Mouse (Mus musculus) left cerebral cortex, postnatal 36 days (tissue): ENCODE data around the gene Fbxo2. TPM values are rescaled to one million over a fixed set of nuclear protein-coding genes. Genes with fewer than 3 reads are reported as not detected.
A peak's percentile ranks its signal among the peaks of the same experiment; 100 is the strongest.
"Not testable (repeated sequence)": the region's sequence is repeated elsewhere in the genome, so short reads cannot be mapped to it uniquely, and the experiment has no call there.

Source experiments
- DNase-seq, 2 experiments: peaks; one replicate each; pipeline ENCODE4 v3.0.0; 2021 to 2022; ENCODE audit warnings: low spot score in 2 of 2, mixed read lengths in 1 of 2
- intact Hi-C: fragments of 180-260 bp; cut with DNase I; formaldehyde crosslinking; loops from one replicate; pipeline ENCODE4 v1.15.1; 2025
- total RNA-seq, 2 experiments: library from RNA; stranded (reverse); gene quantifications; 2 replicates each; pipeline ENCODE4 v1.2.3; 2021

The Fbxo2 gene
- total RNA-seq, 2 experiments from 2014 or later: 96.6 to 113 TPM

DNA sequence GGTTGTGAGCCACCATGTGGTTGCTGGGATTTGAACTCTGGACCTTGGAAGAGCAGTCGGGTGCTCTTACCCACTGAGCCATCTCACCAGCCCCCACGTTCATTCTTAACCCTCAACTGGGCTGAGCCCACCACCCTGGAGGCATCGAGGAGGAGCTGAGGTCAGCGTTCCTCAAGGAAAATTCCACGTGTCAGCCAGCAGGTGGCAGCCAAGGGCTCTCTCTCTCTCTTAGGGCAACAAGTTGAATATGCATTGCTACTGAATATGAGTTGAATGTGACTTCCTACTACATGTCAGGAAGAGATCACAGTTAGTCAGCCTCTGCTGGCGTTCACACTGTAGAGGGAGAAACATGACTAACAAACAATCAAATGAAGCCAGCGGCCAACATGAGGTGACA, 7.9 kb downstream of the Fbxo2 start:
- no peak for DNase-seq
- intact Hi-C loops: no loop called here

DNA sequence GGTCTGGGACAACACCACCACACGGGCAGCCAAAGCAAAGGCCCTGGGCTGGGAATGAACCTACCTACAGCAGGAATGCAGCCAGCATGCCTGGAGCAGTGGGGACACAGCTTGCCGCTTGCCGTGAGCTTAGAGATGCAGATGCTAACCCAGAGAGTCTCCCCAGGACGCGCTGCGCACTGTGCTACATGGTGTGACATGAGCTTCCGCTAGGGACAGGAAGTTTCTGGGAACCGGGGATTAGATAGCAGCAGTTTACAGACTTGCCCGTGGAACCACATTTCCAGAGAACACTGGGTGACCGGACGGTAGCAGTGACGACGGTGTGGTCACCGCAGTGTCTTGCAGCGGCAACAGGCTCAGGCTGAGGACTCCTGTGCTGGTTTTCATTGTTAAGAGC, 9.2 kb downstream of the Fbxo2 start:
- intact Hi-C loops: no loop called here
- no peak for DNase-seq

DNA sequence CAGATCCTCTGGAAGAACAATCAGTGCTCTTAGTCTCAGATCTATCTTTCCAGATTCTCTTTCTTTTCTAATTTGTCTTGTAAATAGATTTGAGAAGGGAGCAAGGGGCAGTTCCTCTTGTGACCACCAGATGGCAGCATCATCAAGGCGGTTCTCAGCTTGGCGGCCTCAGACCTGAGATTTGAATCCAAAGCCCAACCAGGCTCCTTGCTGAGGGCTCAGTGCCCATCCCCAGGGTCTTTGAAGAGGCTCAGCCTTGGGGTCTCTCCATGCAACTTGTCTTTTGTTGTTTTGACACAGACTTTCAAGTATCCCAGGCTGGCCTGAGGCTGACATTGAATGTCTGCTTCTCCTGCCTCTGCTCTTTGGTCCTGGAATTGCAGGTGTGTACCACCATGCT, 10.4 kb downstream of the Fbxo2 start:
- peak; percentile 49 to 57 for DNase-seq
- intact Hi-C loops: loop anchor here (2.0 to 5.0 kb wide), 2 partner anchors 46 to 258 kb away; no protein-coding TSS in a partner anchor

DNA sequence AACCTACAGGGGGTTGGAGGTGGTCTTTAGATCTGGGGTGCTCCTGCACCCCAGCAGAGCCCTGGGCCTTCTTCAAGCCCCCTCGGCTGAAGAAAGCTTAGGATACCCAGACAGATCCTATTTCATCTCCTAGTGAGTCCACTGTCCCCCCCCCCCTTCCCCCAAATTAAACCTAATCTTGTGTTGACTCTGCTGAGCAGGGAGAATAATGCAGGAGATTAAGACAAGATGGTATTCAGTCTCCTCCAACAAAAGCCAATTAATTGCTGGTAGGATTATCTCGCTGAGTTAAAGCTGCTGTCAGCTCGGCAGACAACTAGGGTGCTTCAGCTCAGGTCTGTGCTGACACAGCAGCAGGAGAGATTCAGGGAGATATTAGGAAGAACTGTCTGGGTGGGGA, 10.8 kb downstream of the Fbxo2 start:
- intact Hi-C loops: loop anchor here (2.0 to 5.0 kb wide), 2 partner anchors 46 to 258 kb away; no protein-coding TSS in a partner anchor
- DNase-seq: no peak

DNA sequence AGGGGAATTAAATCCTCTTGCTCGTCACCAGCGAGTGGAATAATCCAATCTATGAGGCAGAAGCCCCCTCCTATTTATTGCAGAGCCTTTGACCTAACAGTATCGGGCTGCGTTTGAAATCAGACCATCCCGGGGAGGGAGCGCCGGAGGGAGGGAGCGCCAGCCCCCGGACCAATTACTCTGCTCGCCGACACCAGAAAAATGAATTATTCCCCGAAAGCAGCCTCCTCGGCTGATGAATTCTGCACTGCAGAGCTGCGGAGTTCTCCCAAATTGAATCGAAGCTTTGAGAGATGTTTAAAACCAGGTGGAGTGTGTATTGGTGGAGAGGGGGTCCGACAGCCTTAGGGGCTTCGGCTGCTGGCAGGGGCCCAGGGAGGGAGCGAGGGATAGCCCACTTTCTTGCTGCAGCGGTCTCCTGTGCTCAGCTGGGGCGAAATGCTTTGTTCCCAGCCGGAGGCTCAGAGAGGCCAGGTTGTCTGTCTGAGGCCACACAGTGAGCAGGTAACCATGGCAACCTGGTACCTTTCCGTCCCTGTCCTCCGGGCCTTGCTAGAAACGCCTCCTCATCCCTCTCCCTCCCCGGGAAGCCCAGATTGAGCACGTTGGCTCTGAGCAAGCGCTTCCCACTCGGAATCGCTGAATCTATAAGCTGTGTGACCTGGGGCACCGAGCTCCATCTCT, 13.5 kb downstream of the Fbxo2 start:
- peak; percentile 61 to 77 for DNase-seq
- intact Hi-C loops: loop anchor here (2.0 to 5.0 kb wide), 2 partner anchors 43 to 113 kb away; partner anchors contain the start of gene Disp3

DNA sequence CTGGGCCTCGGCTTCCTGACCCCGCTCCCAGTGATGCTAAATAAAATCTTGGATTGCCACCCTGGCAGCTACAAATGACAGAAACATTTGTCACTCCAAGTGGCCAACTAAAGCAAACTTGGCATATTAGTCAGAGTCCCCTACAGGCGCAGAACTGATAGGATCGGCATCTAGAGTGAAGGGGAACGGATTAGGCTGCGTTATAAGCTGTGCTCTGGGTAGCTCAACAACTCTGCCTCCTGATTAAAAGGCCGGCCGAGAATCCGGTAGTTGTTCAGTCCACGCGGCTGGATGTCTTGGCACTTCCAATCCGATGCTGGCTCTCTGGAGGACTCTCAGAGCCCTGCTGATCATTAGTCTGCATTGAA, 14.1 kb downstream of the Fbxo2 start:
- no peak for DNase-seq
- intact Hi-C loops: loop anchor here (2.0 to 5.0 kb wide), 2 partner anchors 43 to 112 kb away; partner anchors contain the start of gene Disp3

DNA sequence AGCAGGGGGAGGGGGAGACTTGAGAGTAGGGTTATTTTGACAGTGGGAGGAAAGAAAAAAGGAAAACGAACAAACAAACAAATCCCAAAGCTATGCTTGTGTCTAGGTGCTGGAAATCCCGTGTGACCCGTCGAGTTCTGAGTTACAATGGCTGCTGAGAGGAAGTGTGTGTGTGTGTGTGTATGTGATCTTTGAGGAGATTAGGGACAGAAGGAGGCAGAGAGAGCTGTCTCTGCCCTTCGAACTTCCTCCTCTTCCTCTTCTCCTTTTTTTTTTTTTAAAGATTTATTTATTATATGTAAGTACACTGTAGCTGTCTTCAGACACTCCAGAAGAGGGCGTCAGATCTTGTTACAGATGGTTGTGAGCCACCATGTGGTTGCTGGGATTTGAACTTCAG, 16.2 kb downstream of the Fbxo2 start:
- DNase-seq, intact Hi-C loops: not testable (repeated sequence)

DNA sequence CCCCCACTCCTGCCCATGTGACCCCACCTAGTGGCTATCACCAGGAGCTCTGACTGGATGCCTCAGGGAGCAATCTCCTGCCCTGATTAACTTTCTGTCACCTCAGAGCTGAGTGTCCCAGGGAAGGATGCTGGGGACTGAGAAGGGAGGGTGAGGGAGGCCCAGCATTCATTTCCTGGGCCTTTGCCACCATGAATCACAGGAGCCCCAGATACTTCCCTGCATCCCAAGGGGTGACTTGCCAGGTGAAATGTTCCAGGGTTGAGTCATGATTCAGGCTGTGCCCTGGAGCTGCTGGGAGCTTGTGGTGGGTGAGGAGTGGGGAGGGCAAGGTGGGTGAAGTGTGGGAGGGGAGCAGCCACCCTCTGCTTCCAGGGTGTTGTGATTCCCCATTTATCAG, 17.3 kb downstream of the Fbxo2 start:
- no peak for DNase-seq
- intact Hi-C loops: no loop called here

DNA sequence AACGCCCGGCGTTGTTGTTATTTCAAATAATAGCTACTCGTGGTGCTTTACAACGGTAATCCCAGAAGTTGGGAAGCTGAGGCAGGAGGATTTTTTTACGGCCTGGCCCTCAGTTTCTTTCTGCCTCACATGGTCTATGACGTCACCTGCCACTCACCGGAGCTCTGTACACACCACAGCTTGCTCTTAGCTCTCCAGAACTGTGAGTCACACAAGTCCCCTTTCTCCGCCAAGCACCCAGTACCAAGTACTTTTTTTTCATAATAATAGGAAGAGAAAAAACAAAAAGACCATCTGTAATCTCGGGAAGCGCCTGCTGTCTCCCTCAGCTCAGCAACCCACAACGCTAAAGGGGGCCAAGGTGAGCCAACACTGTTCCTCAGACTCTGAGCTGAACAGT, 21.1 kb downstream of the Fbxo2 start:
- no peak for DNase-seq
- intact Hi-C loops: no loop called here

DNA sequence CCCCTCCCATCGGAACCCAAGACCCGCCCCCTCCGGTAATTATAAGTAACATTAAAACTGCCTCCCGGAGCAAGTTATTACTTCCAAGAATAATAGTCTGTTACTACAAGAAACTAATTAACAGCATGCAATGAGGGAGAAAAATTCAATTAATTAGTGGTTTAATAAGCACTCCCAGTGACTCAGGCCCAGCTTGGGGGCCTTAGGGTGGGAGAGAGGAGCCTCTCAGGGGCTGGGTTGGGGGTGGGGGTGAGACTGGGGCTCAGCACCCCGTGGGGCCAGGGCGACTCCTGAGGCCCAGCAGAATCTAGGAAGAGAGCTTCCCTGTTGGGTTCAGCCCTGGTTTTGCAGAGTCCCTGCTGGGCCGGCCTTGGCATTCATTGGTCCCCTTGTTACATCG, 21.9 kb downstream of the Fbxo2 start:
- DNase-seq: no peak
- intact Hi-C loops: no loop called here

DNA sequence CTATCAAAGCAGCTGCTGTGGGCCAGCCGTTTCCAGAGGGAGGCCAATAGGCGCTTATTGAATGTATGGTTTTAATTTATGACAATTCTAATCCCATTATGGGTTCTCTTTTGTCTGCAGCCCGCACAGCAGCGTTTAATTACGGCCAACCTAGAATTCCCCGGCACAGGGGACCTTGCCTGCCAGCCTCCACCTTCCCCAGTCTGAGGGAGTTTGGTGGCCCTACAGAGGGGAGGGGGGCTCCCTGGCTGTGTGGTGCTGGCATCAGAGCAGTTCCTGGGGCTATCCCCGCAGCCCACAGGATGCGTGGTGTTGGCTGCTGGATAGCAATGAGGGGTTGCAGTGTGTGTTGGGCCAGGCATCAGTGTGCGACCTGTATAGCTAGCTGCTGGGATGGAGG, 24.1 kb downstream of the Fbxo2 start:
- intact Hi-C loops: no loop called here
- no peak for DNase-seq

DNA sequence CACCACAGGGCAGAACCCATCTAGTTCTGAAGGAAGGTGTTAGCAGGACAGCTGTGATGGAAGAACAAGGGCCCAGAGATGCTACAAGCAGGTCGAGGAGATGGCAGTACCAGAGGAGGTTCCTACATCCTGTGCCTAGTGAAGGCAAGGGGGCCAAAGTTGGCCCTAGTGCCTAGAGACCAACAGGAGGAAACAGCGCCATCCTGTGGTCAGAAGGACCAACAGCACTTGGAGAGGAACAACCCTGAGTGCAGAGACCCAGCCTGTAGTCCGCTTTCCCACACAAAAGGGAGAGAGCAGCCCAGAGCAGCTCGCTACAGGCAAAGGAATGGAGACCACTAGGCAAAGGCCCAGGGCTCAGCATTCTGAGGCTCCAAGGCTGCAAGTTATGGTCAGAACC, 25.4 kb downstream of the Fbxo2 start:
- intact Hi-C loops: no loop called here
- DNase-seq: no peak

DNA sequence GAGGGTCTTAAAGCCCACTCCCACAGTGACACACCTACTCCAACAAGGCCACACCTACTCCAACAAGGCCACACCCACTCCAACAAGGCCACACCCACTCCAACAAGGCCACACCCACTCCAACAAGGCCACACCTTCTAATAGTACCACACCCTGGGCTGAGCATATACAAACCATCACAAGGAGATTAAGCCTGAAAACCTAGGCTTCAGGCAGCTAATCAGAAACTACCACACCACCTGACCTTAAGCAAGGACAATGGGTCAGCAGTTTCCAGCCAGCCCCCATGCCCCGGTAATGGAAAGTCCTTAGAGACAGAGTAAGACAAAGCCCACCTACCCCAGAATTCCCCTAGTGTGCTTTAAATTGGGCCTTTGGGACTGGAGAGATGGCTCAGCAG, 28.3 kb downstream of the Fbxo2 start:
- intact Hi-C loops: not testable (repeated sequence)

DNA sequence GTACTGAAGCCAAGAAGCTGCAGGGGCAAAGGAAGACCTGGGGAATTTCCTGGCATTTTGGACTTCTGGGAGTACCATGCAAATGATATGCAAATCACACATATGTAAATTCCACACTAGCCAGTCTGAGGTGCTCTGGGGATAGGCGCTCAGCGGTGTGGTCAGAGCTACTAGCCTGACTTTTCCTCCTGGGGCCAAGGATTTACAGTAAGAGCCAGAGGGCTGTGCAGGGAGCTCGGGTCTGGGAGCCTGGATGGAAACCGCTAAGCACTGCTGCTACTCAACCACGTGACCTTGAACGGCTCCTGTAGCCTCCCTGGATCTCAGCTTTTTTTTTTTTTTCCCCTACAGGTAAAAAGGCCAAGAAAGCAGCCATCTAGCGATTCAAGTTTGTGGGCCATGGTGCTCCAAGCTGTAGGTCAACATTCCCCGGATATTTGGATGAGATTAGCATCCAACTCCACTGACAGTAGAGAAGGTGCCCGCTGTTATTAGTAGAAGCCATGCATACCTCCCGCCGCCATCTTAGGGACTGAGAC, 32.4 kb downstream of the Fbxo2 start:
- intact Hi-C loops: no loop called here
- no peak for DNase-seq

More for the DNA sequence above, 28.3 kb downstream of the Fbxo2 start:
- not testable (repeated sequence) for DNase-seq

DNA sequence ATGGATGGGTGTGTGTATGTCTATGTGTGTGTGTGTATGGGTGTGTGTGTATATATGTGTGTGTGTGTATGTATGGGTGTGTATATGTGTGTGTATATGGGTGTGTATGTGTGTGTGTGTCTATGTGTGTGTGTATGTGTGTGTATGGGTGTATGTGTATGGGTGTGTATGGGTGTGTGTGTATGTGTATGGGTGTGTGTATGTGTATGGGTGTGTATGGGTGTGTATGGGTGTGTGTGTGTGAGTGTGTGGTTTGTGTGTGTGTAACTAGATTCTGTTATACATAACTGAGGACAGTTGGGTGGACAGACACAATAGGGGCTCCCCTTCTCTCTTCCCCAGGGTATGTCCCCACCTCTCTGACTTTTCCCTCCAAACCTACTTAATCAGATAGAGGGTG, 34.0 kb downstream of the Fbxo2 start:
- intact Hi-C loops: no loop called here
- no peak for DNase-seq

DNA sequence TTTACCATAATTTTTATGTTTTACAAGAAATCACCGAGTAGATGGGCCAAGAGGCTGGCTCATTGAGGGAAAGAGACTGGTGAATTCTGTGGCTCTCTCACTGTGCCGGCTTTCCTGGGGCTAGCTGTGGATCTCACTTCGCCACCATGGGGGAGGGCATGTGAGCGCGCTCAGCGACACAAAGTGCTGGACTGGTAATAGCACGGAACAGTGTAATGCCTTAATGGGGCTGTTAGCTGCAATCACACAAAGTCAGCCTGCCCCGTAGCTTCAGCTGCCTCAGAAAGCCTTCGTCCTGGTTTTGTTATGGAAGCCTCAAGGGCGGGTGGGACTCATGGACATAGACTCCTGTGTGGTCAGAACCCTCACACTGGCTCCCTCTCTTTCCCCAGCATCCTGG, 38.3 kb downstream of the Fbxo2 start:
- DNase-seq: no peak
- intact Hi-C loops: no loop called here

DNA sequence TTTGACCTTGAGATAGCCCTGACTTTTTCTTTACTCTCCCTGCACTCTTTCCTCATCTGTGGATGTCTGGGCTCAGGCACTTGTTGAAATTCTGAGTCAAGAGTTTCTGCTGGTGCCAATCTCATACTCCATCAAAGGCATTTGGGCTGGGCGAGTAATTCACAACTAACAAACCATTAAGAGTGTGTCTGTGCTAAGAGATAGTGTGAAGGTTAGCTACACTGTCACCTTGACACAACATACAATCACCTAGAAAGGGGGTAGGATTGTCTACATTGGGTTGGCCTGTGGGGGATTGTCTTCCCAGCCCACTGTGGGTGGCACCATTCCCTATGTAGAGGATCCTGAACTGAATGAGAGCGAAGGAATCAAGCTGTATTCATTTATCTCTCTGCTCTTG, 43.1 kb downstream of the Fbxo2 start:
- no peak for DNase-seq
- intact Hi-C loops: no loop called here

DNA sequence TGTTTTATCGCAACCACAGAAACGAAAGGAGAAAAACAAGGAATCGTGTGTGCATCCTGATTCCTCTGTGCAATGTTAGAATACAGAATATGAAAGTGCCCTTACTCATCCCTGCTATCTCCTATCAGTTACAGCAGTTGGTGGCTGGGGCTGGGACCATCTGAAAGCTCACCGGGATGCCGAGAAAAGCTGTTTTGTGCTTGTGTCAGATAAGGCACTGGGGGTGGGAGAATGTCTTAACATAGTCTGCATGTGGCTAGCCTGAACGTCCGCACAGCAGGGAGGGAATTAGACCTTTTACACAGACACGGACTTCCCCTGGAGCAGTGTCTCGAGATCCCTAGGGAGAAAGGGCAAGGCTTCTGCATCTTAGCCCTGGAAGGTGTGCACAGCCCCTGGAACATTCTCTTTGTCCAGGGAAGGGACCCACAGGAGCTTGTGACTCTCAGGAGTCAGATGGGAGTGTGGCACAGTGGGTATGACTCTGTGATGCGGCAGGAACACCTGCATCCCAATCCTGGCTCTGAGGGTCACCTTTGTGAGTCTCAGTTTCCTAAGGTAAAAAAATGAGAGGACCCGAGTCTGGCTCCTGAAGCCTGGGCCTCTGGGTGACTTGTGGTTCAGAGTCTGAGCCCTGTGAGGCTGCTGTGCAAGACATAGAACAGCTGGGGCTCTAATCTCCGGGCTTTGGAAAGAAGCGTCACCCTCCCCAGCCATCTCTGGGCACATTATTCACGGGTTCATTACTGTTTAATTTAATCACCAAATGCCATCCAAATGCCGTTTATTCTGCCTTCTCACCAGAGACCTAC, 43.8 kb downstream of the Fbxo2 start:
- intact Hi-C loops: no loop called here
- no peak for DNase-seq

DNA sequence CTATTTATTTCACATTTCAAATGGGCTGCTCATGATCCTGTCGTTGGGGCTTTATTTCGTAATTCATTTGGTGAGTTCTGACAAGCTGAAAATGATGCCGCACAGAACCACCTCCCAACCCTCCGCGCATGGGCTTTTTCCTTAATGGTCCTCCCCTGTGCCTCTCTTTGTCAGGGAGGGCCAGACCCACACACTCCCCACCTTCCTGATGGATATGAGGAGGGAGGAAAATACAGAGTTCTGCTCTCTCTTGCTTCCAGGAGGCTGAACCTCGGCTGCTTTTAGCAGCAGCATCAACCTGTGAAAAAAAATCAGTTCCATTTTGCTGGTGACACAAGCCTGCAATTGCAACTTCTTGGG, 44.4 kb downstream of the Fbxo2 start:
- DNase-seq: no peak
- intact Hi-C loops: no loop called here

DNA sequence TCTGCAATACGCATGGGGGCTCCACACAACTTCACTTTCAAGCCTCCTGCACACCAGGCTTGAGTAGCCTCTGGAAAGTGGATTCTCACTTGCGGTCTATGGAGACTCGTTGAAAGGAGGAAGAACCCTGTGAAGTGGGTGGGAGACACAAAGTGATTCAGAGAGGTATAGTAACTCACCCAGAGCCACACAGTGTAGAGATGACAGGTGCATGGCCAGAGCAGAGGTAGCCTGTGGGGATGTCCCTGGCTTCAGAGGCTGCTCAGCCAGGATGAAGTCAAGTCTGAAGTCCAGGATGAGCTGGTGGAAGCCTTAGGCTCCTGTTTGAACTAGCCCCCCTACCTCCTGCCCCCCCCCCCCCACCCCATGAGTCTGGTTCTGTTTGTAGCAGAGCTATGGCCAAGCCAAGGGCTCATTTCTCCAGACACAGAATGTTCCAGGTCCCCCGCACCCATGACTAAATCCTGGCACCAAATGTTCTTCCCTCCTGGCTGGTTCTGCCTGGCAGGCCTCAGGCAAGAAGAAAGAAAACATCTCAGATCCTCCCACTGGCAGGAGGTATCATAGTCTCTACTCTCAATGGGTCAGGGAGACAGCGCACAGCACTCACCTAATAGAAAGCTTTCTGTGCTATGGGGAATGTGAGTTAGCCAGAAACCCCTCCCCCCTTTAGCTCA, 54.2 kb downstream of the Fbxo2 start:
- intact Hi-C loops: loop anchor here (5.0 kb wide), 1 partner anchor 42 kb away; no protein-coding TSS in a partner anchor
- DNase-seq: peak; percentile 82 to 87
